Mouse (Mus musculus): Measurements from ENCODE around the gene Taok1.

DNA sequence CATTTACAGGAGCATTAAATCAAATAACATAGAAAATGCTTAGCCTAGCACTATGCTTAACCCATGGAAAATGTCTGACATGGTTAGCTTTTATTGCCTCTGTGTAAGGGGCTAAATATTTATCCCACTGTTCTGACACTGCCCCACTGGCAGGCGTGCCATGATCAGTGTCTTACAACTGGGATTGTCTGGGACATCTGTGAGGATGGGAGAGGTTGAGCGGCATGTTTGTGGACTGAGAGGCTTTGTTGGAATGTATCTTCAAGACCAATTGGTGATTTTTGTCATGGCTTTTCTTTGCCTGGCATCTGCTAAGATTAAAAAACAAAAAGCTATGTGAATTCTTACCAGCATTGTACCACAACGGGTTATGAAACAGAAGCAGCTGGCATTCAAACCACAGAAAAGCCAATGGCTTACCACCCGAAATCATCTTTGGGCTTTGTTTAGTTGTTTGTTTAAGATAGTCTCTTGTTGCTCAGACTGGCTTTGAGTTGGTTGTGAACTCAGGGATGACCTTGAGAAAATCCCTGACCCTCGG, 7.5 kb upstream of the Taok1 start:
- TF ChIP-seq CTCF (IDR thresholded peaks at IDR 0.05; ENCODE audit: low read depth) (no peak), EP300 (IDR thresholded peaks at IDR 0.05; ENCODE audit: low read depth) (no peak)

Measured in heart, postnatal 0 days (tissue).